Mouse (Mus musculus): ENCODE measurements around the gene Chek2. TPM values are rescaled to one million over a fixed set of nuclear protein-coding genes. Genes with fewer than 3 reads are reported as not detected.
"Not testable (repeated sequence)": the region's sequence is repeated elsewhere in the genome, so short reads cannot be mapped to it uniquely, and the experiment has no call there.

The Chek2 gene
- polyA plus RNA-seq, 1 experiment from 2014 or later = 52.7 TPM

GRCm38 (mm10) chr5:110841046-110841862, 1.5 kb downstream of the Chek2 start:
- Histone ChIP-seq H3K27ac (peak overlapping the region; percentile 93), H3K4me2 (peak overlapping the region; percentile 81), H3K4me1 (peaks cover 64% of the 10 kb centered on the region), H3K27me3 (replicated peaks) (no peaks in the 10 kb centered on the region), H3K4me3 (peak overlapping the region; percentile 85), H3K36me3 (peaks cover 55% of the 10 kb centered on the region), H3K9me3 (replicated peaks) (no peaks in the 10 kb centered on the region), H3K9ac (peak overlapping the region; percentile 84)
- WGBS (ENCODE audit: insufficient replicate concordance) = 56% methylated on average over 14 of the region's 14 CpGs
- ATAC-seq = no peak

DNA sequence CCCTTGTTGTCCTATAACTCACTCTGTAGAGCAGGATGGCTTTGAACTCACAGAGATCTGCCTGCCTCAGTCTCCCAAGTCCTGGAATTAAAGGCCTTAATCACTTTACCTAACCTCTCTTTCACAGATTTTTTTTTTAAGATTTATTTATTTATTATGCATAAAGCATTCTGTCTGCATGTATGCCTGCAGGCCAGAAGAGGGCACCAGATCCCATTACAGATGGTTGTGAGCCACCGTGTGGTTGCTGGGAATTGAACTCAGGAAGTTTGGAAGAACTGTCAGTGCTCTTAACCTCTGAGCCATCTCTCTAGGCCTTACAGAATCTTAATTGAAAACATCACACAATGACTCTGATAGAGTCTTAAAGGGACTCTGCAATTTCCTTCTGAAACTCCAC, 13.2 kb downstream of the Chek2 start:
- Histone ChIP-seq H3K27ac (no peak overlapping the region), H3K36me3 (peaks cover 97% of the 10 kb centered on the region), H3K9ac (no peak overlapping the region), H3K4me2 (no peak overlapping the region), H3K27me3 (replicated peaks) (no peaks in the 10 kb centered on the region), H3K4me3 (no peak overlapping the region), H3K9me3 (replicated peaks) (no peaks in the 10 kb centered on the region), H3K4me1 (no peaks in the 10 kb centered on the region)
- WGBS (ENCODE audit: insufficient replicate concordance) = 53% methylated on average over 1 of the region's 1 CpGs
- no peak for ATAC-seq

DNA sequence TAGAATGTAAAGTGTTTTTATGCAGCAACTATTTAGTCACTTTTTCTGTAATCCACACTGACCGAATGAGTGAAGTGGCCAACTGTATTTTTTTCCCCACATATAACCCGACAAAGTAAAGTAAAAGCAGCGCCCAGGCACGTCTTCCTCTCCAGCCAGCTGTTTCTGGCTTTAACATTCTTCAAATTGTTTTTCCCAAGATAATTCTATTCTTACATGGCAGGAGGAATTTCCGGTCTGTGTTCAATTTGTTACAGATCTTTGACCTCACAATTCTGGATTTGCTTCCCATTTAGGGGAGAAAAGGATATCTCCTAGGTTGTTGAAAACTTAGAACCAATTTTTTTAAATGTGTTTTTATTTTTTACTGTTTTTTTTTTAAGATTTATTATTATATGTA, 17.3 kb downstream of the Chek2 start:
- no peak for ATAC-seq
- Histone ChIP-seq H3K27me3 (replicated peaks) (no peaks in the 10 kb centered on the region), H3K4me3 (no peak overlapping the region), H3K9me3 (replicated peaks) (no peaks in the 10 kb centered on the region), H3K4me1 (0 out of 2 replicates have a peak, but pooled peaks cover 6% of the 10 kb centered on the region), H3K9ac (no peak overlapping the region), H3K27ac (no peak overlapping the region), H3K4me2 (no peak overlapping the region), H3K36me3 (peaks cover 99% of the 10 kb centered on the region)
- WGBS (ENCODE audit: insufficient replicate concordance) = 86% methylated on average over 5 of the region's 5 CpGs

DNA sequence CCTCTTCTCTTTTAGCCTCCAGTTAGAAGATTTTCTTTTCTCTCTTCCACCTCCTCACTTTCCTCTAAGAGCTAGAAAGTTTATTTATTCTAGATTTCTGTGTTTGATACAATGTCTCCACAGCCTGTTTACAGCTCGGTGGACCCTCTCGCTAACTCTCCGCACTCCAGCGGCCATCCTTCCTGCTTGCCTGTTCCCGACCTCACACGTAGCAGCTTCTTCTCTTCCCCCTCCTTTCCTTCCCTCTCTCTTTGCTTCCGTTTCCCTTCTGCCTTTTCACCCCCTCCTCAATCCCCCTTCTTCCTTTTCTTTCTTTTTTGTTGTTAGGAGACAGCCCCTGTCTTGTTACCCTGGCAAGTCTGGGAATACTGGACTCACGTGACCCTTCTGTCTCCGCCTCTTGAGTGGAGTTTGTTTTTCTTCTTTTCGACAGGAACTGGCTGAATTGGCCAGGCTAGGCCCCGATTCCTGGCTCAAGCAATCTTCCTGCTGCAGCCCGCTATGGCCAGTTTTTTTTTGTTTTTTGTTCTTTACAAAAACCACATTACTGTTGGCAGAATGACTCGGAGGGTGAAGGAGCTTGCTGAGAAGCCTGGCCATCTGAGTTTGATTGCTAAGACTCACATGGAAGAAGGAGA, 19.4 kb downstream of the Chek2 start:
- Histone ChIP-seq H3K9me3 (replicated peaks) (no peaks in the 10 kb centered on the region), H3K4me3 (no peak overlapping the region), H3K9ac (no peak overlapping the region), H3K27ac (no peak overlapping the region), H3K4me2 (no peak overlapping the region), H3K4me1 (0 out of 2 replicates have a peak, but pooled peaks cover 6% of the 10 kb centered on the region), H3K36me3 (peaks cover 98% of the 10 kb centered on the region), H3K27me3 (replicated peaks) (no peaks in the 10 kb centered on the region)
- ATAC-seq = no peak
- 68% methylated on average over 13 of the region's 13 CpGs for WGBS (ENCODE audit: insufficient replicate concordance)

- H3K36me3 ChIP-seq = peaks cover 97% of the 10 kb centered on the region
These were observed 20.7 kb downstream of the Chek2 start for GRCm38 (mm10) chr5:110860445-110860844.

DNA sequence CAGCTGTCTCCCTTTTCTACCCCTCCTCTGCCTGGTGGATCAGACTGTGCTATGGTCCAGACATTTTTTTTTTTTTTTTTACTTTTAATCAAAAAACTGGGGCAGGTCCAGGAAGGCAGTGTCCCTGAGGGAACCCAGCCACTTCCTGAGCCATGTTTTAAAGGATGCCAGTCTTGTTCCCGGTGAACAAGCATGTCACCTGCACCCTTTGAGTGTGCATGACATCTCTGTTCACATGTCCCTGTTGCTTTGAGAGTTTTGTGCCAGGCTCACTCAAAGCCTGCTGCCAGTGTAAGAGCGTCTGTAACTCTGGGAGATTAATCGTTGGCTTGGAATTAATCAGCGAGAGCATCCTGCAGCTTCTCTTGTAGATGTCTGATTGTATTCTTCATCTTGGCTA, 28.7 kb downstream of the Chek2 start:
- H3K27ac ChIP-seq = 0 out of 2 replicates have a peak overlapping the region, but pooled peaks have one; percentile 12
- H3K9ac ChIP-seq = no peak overlapping the region
- H3K4me2 ChIP-seq = no peak overlapping the region
- no peak for ATAC-seq
- H3K27me3 ChIP-seq (replicated peaks) = no peaks in the 10 kb centered on the region
- H3K4me3 ChIP-seq = no peak overlapping the region
- no peaks in the 10 kb centered on the region for H3K9me3 ChIP-seq (replicated peaks)
- H3K36me3 ChIP-seq = peaks cover 95% of the 10 kb centered on the region
- WGBS (ENCODE audit: insufficient replicate concordance) = 79% methylated on average over 4 of the region's 4 CpGs
- no peaks in the 10 kb centered on the region for H3K4me1 ChIP-seq

More at GRCm38 (mm10) chr5:110860445-110860844, 20.7 kb downstream of the Chek2 start:
- Histone ChIP-seq H3K4me1 (0 out of 2 replicates have a peak, but pooled peaks cover 6% of the 10 kb centered on the region), H3K9me3 (replicated peaks) (no peaks in the 10 kb centered on the region), H3K4me2 (no peak overlapping the region), H3K27me3 (replicated peaks) (no peaks in the 10 kb centered on the region), H3K4me3 (no peak overlapping the region), H3K27ac (no peak overlapping the region), H3K9ac (no peak overlapping the region)
- no peak for ATAC-seq
- WGBS (ENCODE audit: insufficient replicate concordance) = 82% methylated on average over 5 of the region's 5 CpGs

DNA sequence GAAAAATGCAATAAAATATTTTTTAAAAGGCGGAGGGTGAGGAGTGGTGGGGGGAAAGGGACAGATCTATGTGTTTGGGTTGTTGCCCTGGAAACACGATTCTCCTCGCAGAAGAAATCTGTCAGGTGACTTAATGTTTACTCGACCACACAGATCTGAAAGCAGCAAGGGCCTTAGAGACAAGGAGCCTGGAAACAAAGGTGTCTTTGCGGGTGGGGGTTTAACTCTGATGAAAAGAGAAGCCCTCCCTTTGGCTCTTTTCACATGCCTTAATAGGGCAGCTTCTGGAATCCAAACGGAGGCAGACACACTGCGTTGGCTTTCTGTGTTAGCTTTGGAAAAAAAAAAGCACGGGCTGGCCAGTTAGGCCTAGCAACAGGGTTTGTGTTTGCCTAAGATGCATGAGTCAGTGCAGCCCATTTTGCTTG, 29.5 kb downstream of the Chek2 start:
- no peak overlapping the region for H3K4me2 ChIP-seq
- WGBS (ENCODE audit: insufficient replicate concordance) = 75% methylated on average over 8 of the region's 8 CpGs
- H3K9ac ChIP-seq = no peak overlapping the region
- ATAC-seq = no peak
- no peaks in the 10 kb centered on the region for H3K27me3 ChIP-seq (replicated peaks)
- H3K9me3 ChIP-seq (replicated peaks) = no peaks in the 10 kb centered on the region
- H3K4me1 ChIP-seq = no peaks in the 10 kb centered on the region
- H3K36me3 ChIP-seq = peaks cover 95% of the 10 kb centered on the region
- H3K4me3 ChIP-seq = no peak overlapping the region
- no peak overlapping the region for H3K27ac ChIP-seq

- no peak for ATAC-seq
- Histone ChIP-seq H3K36me3 (peaks cover 77% of the 10 kb centered on the region), H3K9ac (no peak overlapping the region), H3K27ac (no peak overlapping the region), H3K9me3 (replicated peaks) (no peaks in the 10 kb centered on the region), H3K4me3 (no peak overlapping the region), H3K4me1 (peaks cover 11% of the 10 kb centered on the region), H3K4me2 (no peak overlapping the region), H3K27me3 (replicated peaks) (no peaks in the 10 kb centered on the region)
- 91% methylated on average over 6 of the region's 6 CpGs for WGBS (ENCODE audit: insufficient replicate concordance)
These were observed 33.4 kb downstream of the Chek2 start for GRCm38 (mm10) chr5:110873160-110873559.

GRCm38 (mm10) chr5:110874711-110875110, 34.9 kb downstream of the Chek2 start:
- Histone ChIP-seq H3K27ac (no peak overlapping the region), H3K9ac (no peak overlapping the region), H3K4me3 (no peak overlapping the region), H3K9me3 (replicated peaks) (no peaks in the 10 kb centered on the region), H3K4me2 (no peak overlapping the region), H3K4me1 (peaks cover 15% of the 10 kb centered on the region), H3K36me3 (peaks cover 63% of the 10 kb centered on the region), H3K27me3 (replicated peaks) (no peaks in the 10 kb centered on the region)
- no peak for ATAC-seq

DNA sequence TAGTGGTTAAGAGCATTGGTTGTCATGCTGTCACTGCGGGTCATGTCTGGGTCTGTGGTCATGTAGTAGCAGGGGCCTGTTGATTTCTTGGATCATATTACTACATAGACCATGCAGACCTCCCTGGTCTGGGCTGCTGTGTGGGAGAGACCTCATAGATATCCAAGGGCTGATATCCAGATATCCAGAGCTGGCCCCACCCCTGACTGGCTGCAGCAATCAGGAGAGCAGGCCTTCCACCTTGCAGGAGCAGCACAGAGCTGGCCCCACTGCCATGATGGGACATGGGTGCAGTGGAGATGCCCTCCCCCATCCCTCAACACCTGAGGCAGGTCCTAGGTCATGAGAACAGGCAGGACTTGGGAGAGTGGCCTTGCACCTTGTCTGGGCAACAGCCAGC, 35.5 kb downstream of the Chek2 start:
- Histone ChIP-seq H3K9me3 (replicated peaks) (no peaks in the 10 kb centered on the region), H3K9ac (no peak overlapping the region), H3K27ac (no peak overlapping the region), H3K36me3 (peaks cover 57% of the 10 kb centered on the region), H3K27me3 (replicated peaks) (no peaks in the 10 kb centered on the region), H3K4me1 (peaks cover 19% of the 10 kb centered on the region), H3K4me3 (no peak overlapping the region), H3K4me2 (no peak overlapping the region)
- 91% methylated on average over 1 of the region's 1 CpGs for WGBS (ENCODE audit: insufficient replicate concordance)
- ATAC-seq = peak; percentile 57

- ATAC-seq = no peak
- Histone ChIP-seq H3K9ac (no peak overlapping the region), H3K36me3 (peaks cover 31% of the 10 kb centered on the region), H3K4me3 (no peak overlapping the region), H3K4me1 (peaks cover 24% of the 10 kb centered on the region), H3K9me3 (replicated peaks) (no peaks in the 10 kb centered on the region), H3K27me3 (replicated peaks) (no peaks in the 10 kb centered on the region), H3K4me2 (no peak overlapping the region), H3K27ac (no peak overlapping the region)
- 88% methylated on average over 5 of the region's 5 CpGs for WGBS (ENCODE audit: insufficient replicate concordance)
These were observed 38.1 kb downstream of the Chek2 start for GRCm38 (mm10) chr5:110877666-110878505.

DNA sequence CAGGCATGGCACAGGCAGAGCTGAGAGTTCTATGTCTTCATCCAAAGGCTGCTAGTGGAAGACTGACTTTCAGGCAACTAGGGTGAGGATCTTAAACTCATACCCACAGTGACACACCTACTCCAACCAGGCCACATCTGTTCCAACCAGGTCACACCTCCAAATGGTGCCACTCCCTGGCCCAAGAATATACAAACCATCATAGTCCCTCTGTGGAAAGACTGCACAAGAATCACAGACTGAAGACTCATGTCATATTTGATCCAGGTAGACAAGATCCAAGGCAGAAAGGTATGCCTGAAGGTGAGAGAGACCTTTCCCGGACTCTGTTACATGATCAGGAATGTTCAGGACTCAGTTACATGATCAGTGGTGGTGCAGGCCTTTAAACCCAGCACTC, 38.7 kb downstream of the Chek2 start:
- H3K27me3 ChIP-seq (replicated peaks); H3K9me3 ChIP-seq (replicated peaks); H3K9ac ChIP-seq; H3K4me2 ChIP-seq; H3K27ac ChIP-seq; H3K4me3 ChIP-seq; ATAC-seq: not testable (repeated sequence)
- WGBS (ENCODE audit: insufficient replicate concordance) = 79% methylated on average over 1 of the region's 1 CpGs
- Histone ChIP-seq H3K4me1 (peaks cover 24% of the 10 kb centered on the region), H3K36me3 (peaks cover 24% of the 10 kb centered on the region)
